Mouse (Mus musculus) myocyte (in vitro differentiated cells): ENCODE data around the gene Cltb.

Experiments used
- E2F4 ChIP-seq: IDR thresholded peaks from one replicate; pipeline ENCODE4 v1.6.1; 2011; ENCODE audit warnings: mild to moderate bottlenecking, control low read depth, moderate library complexity; ENCODE audit not compliant: insufficient read depth
- MYOD1 ChIP-seq, 3 experiments: IDR thresholded peaks; one replicate each; pipeline ENCODE4 v1.6.1; 2011; ENCODE audit warnings: control low read depth in 2 of 3, low read depth in 2 of 3, mild to moderate bottlenecking in 2 of 3, moderate library complexity in 1 of 3; ENCODE audit not compliant: insufficient read length in 2 of 3, control insufficient read depth in 1 of 3
- POLR2A ChIP-seq: IDR thresholded peaks from one replicate; pipeline ENCODE4 v1.6.1; 2011; ENCODE audit warnings: low read depth, mild to moderate bottlenecking, control low read depth, moderate library complexity; ENCODE audit not compliant: insufficient read length
- REST ChIP-seq: IDR thresholded peaks from one replicate; pipeline ENCODE4 v1.6.1; 2011; ENCODE audit warnings: mild to moderate bottlenecking, control low read depth, moderate library complexity; ENCODE audit not compliant: insufficient read depth, insufficient read length
- USF1 ChIP-seq: IDR thresholded peaks from one replicate; pipeline ENCODE4 v1.6.1; 2011; ENCODE audit warnings: low read depth, mild to moderate bottlenecking, control low read depth, moderate library complexity

GRCm38 (mm10) chr13:54548036-54548435 is 63.1 kb downstream of the Cltb start:
- no peak for TF ChIP-seq USF1
- no peak for TF ChIP-seq POLR2A
- no peak for TF ChIP-seq E2F4
- no peak for TF ChIP-seq MYOD1 (IDR thresholded peaks at IDR 0.05; ENCODE audit: control insufficient read depth in 1 of 3, insufficient read length in 2 of 3, low read depth in 2 of 3)
- no peak for TF ChIP-seq REST
